Mouse (Mus musculus) retina, adult 2 months (tissue): ENCODE results near the gene Ugt1a6b.
"Not testable (repeated sequence)": the region's sequence is repeated elsewhere in the genome, so short reads cannot be mapped to it uniquely, and the experiment has no call there.

ENCODE experiments used
- DNase-seq: peaks from one replicate; pipeline ENCODE4 v3.0.0-alpha.2; 2012; ENCODE audit warnings: low read depth, low spot score

The Ugt1a6b gene

DNA sequence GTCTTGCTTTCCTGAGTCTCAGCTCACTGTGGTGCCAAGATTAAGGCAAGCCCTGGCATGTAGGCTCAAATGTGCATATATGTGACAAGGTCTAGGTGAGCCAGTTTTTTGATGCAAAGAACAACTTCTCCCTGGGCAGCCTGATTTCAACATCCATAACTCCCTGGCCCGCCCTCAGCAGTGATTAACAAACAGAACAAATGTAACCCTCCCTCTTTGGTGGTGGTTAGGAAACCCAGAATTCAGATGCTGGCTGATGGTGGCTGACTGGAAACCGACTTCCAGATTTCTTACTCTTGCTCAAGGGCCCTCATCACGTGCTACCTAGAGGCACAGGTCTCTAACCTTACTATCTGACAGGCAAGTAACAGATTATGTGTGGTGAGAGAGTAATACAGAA, at the start of gene Ugt1a6b:
TSS of gene Ugt1a6b (plus strand) at position 234 of the 400 bp plus-strand sequence.
- DNase-seq, result not testable (repeated sequence)

DNA sequence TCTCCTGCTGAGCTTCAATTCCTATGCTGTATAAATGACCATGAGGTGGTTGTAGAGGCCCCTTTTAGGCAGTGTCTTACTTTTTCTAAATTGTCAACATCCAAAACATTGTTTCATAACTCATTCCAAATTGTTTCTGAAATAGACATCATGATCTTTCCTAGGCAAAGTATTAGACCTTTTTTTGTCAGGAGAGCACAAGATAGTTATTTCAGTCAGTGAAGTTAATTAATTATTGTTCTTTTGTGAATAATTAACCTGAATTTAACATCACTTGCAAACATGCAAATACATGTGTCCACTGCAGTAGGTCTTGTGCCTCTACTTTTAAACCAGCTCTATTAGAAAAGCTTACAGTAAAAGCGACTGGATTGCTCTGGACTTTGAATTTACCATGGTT, 48.0 kb upstream of the Ugt1a6b start, which contains the start of gene Ugt1a10:
TSS of gene Ugt1a10 (plus strand) at position 301 of the 400 bp plus-strand sequence.
- DNase-seq, result no peak

DNA sequence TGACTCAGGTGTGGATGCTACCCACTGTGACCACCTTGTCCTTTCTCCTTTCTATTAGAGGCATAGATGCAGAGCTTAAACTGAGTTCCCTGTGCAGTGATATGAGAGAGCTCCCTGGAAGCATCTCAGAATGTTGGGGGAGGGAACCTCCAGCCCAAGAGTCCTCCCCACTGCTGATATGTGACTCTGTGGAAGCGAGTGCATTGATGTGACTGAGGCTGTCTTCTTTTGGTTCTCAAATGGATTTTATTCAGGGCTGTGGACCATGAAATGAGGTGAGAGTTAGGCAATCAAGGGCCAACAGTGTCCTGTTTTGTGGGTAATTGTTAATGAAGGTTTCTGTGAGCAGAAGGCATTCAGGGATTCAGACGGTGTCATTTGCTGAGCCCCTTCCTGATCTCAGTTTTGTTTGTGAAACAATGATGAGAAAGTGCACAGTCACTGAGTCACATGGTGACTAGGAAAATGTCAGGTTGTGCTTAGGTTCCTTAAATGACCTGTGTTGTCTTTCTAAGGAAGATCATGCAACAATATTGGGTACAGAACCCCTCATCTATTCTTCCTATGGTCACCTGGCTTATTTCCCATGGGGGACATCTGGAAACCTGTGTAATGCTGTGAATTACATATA, 36.5 kb upstream of the Ugt1a6b start:
- not testable (repeated sequence) for DNase-seq

DNA sequence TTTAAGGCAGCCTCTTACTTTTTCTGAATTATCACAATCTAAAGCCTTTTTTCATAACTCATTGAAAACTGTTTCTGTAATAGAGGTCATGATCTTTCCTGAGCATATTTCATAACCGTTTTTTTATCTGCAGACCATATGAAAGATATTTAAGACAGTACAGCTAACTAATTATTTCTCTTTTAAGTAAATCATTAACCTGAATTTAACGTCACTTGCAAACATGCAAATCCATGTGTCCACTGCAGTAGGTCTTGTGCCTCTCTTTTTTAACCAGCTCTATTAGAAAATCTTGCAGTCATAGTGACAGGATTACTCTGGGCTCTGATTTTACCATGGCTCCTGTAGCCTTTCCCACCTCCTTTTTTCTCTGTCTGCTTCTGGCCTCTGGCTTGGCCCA, 32.6 kb upstream of the Ugt1a6b start, which contains the start of gene Ugt1a9:
TSS of gene Ugt1a9 (plus strand) at position 306 of the 400 bp plus-strand sequence.
- no peak for DNase-seq

DNA sequence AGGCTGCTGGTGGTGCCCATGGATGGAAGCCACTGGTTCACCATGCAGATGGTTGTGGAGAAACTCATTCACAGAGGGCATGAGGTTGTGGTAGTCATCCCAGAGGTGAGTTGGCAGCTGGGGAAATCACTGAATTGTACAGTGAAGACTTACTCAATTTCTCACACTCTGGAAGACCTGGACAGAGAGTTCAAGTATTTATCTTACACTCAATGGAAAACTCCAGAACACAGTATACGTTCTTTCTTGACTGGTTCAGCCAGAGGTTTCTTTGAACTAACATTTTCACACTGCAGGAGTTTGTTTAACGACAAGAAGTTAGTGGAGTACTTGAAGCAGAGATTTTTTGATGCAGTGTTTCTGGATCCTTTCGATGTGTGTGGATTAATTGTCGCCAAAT, 32.1 kb upstream of the Ugt1a6b start:
- DNase-seq, result no peak

DNA sequence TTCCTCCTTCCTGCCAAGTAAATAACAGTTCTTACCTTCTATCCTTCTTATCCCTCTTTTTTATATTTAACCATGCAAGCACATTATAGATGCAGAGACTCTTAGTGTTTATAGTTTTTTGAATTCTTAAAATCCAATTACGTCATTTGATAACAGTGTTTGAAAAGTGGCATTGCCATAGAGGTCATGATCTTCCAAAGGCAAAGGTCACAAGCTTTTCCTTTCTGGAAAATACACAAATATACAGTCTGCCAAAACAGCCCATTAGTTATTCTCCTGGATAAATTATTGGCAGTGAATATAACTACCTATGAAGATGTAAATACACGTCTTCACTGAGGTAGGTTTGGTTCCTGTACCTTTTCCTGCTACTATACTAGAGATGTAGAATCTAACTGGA, 28.6 kb upstream of the Ugt1a6b start:
- no peak for DNase-seq

DNA sequence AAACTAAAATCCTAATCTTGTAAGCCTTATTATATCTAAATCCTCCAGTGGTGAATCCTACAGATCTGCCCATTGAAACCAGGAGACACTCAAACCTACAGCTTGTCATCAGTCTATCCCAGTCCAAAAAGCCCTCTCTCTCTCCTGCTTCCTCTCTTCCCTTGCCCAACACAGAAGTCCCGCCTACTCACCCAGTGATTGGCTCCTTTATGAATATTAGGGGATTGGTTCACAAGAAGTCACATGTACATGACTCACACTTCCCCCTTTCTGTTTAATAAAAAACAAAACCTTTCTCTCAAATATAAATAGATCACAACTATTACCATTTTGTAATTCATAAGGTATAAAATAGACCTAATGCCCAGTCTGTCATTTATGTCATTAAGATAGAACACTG, 25.9 kb upstream of the Ugt1a6b start:
- no peak for DNase-seq

DNA sequence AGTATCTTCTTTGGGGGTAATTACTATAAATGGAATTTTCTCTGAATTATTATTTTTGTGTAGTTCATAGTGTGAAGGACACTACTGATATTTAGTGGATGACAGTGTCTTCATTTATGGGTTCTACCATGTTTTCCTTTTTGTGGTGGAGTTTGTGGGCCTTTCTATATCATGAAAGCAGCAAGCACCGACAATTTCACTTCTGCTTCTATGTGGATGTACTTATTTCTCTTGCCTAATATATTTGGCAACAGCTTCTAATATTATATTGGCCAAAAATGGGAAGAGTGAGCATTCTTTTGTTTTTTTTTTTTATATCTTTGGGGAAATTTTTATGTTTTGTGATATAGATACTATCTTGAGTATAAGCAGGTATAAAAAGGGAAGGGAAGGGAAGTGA, 21.4 kb upstream of the Ugt1a6b start:
- DNase-seq, result no peak

DNA sequence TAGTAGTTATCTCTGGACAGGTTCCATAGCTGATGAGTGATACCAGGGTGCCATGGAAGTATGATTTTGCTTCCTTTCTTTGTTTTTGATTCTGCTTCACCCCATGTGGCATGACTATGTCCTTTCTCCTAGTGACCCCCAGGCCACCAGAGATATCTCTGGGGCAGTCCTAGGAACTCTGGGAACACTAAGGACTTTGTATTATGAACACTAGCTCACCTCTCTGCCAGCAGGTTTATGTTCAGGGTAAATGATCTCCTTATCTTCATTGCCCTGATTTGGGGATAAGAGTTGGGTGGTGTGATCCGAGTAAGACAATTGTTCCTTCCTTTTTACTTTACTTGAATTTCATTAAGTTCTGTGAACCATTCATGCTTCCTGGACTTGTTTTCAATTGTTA, 16.9 kb upstream of the Ugt1a6b start:
- DNase-seq, result no peak

DNA sequence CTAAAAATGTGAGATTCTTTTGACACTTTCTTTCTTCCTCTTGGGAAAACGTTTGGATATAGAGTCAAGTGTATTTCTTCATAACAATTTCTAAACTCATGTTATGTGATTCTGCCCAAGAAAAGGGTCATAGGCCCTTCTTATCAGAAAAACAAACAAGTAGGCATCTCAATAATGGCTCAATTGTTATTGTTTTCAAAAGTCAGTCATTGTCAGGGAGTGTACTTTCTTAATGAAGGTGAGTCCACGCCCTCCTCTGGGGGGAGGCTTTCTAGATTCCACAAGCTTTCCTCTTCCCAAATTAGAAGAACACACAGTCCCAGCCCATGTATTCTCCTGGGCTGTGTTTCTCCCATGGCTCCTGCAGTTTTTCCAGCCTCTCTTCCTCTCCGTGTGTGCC, 15.5 kb upstream of the Ugt1a6b start, which contains the start of gene Ugt1a8:
TSS of gene Ugt1a8 (plus strand) at position 301 of the 400 bp plus-strand sequence.
- no peak for DNase-seq

DNA sequence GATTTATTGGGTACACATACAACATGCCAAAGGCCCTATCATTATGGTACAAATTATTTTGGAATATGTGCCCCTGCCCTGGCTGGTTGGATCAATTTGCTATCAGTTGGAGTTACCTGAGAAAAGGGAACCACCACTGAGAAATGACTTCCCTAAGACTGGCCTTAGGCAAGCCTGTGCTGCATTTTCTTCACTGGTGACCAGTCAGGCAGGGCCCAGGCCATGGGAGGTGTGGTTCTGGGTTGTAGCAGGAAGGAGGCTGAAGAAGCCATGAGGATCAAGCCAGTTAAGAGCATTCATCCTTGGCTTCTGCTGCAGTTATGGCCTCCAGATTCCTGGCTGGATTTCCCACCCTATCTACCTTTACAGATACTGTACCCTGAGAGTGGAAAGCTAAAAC, 10.7 kb upstream of the Ugt1a6b start:
- DNase-seq, result no peak

DNA sequence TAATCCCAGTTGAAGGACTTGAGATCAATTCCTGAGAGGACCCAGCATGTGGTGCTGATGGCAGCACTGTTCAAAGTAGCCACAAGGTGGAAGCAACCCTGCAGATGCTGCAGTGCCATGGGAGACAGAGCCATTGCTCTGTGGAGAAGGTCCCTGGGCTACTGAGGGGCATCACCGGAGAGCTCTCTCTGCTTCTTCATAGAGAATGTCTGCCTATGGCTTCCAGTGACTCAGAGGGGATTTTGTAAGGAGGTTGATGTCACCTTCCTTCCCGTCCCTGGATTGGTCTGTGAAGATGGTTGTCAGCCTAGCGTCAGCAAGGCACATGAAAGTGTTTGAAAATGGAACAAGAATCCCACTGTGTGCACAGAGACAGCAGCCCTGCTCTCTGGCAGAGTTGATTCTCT, 8.8 kb upstream of the Ugt1a6b start:
- not testable (repeated sequence) for DNase-seq

DNA sequence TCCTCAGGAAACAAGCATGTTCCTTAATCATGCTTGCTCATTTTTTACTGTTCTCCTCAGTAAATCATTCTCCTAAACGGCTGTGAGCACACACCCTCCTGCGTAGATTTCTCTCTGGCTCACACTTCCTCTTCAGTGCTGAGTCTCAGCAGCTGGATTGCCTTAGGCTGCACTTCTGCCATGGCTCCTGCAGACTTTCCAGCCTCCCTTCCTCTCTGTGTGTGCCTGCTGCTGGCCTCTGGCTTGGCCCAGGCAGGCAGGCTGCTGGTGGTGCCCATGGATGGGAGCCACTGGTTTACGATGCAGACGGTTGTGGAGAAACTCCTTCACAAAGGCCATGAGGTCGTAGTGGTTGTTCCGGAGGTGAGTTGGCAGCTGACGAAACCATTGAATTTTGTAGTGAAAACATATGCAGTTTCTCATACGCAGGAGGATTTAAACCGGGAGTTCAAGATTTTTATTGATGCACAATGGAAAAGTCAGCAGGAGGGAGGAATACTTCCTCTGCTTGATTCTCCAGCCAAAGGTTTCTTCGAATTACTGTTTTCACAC, 8.0 kb upstream of the Ugt1a6b start, which contains the start of gene Ugt1a7c:
TSS of gene Ugt1a7c (plus strand) at position 122 of the 552 bp plus-strand sequence.
- DNase-seq, result no peak

DNA sequence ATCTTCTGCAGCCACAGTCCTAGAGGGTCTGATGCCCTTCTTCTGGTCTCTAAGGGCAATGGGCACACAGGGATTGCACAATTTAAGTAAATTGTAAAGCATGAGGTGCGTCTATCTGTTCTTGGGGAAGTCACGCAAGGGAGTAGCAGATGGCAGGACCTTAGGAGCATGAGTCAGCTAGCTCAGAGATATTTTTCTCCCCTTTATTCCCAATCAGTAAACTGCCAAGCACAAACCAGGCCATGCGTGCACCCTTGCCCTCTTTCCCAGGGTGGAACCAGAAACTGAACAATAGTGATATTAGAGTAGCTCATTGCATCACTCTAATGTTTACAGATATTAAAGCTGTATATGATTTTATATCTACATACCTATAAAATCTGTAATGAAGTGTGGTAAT, 4.5 kb upstream of the Ugt1a6b start:
- DNase-seq, result not testable (repeated sequence)

DNA sequence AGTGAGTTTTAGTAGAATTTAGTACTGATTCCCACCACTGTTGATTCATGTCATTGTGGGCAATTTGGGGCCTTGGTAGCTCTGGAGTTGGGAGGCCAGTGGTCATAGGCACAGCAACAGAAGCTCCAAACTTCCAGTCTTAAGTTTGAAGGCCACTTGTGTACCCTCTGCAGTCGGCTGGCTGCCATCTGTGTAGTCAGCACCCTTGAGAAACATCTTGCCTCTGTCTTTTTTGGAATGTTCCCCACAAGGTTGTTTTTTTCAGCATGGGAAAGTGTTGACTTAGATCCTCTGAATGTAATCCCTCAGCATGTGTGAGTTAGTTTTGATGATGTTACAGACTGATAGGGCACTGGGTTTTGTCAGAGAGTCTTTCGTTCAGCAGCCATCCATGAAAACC, 3.4 kb upstream of the Ugt1a6b start:
- DNase-seq, result not testable (repeated sequence)

DNA sequence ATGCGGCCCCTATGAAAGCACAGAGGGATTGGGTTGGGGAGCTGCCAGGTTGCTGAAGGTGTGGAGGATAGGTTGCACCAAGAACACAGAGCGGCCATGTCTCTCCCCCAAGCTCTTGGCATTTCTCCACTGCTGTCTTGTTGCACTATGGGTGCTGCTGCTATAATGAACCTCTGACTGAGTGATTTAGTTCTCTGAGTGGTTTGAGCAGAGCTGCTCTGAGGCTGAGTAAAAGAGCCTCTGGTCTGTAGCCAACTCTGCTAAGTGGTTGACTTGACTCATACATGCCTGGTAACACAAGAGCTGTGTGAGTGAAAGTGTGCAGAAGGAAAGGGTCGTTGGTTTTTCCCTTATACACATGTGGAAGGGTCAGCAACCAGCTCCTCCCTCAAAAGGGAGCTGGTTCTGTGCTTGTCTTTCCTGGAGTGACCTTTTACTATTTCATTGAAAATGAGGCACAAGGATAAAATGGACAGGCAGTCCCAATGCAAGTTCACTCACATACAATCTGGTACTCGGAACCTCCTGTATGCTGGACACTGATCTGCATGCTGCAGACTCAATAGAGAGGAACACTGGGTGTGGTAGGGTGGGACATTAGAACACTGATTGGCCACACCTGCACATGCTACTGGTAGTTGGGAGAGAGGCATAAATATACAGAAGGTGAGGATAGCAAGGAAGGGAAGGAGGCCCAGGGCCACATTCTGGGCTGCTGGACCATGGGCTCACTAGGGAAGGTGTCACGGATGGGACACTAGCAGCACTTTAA, 831 bp downstream of the Ugt1a6b start:
- not testable (repeated sequence) for DNase-seq

DNA sequence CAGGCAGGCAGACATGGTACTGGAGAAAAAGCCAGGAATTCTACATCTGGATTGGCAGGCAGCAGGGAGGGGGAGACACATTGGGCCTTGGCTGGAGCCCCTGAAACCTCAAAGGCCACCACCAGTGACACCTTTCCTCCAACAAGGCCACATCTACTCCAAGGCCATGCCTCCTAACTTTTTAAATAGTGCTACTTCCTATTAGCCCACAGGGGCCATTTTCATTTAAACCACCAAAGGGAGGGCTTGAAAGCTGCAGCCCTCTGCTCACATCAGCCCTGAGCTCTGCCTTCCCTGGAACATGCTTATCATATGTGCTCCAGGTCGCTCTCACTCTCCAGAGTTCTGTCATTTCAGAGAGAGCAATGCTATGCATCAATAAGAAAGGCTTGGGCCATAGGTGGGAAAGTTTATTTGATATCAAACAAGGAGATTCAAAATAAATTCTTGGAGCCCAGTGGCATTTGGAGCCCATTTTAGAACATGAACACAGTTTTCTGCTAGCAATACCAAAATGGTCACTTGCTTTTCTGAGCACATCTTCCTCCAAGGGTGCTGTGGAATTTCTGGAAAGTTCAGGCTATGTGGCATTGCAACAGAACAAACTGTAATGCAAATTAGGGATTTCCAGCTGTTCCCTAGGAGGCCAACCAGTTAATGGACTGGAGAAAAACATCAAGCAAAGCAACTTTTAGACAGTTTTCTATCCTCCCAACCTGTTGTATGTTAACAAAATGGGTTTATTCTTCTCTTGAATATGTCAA, 1.8 kb downstream of the Ugt1a6b start:
- DNase-seq, result no peak

DNA sequence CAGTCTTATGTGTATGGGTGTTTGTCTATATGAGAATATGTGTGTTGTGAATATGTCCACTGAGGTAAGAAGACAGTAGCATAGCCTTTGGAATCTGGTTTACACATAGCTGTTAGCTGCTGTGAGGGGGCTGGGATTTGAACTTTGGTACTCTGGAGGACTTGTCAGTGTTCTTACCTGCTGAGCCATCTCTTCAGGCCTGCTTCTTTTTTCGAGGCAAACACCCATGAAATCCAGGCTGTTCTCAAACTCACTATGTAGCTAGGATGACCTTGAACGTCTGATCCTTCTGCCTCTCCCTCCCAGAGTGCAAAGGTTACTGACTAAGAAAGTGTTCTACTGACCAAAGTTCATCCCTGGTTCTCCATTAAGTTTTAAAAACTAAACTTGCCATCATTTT, 2.6 kb downstream of the Ugt1a6b start:
- DNase-seq, result no peak

DNA sequence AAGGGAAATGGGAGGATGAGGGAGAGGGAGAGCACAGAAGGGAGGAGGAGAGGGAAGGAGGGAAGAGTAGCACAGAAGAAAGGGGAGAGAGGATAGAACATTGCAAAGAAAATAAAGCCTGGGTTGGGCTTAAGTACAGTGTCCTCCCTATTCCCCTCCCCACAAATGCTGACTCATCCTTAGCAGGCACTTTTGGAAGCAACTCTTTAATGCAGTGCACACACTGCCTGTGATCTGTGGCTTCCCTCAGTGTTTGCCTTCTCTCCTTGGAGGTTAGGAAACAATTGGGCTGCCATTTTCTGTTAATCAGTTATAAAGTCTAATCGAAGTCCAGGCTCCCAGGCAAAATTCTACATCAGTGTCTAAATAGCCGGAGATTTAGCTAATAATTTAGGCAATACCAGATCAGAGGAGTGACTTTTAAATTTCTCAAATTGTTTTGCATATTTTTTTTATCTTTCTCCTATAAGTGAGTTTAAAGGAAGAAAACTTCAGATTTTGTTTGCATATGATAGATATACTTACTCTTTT, 6.0 kb downstream of the Ugt1a6b start:
- DNase-seq, result not testable (repeated sequence)

DNA sequence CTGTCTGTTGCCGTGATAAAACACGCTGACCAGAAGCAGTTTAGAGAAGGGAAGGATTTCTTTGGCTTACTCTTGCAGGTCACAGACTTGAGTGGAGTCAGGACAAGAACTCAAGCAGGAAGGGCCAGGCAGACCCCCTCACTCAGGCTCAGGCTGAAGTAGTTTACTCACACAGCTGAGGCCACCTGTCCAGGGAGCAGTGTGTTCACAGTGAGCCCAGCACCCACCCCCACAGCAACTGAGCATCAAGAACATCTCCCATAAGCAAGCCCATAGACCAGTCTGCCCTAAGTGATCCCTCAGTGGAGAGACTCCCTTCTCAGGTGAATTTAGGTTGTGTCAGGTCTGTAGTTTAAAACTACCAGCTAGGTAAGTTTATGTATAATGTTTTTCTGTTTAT, 6.6 kb downstream of the Ugt1a6b start:
- not testable (repeated sequence) for DNase-seq

DNA sequence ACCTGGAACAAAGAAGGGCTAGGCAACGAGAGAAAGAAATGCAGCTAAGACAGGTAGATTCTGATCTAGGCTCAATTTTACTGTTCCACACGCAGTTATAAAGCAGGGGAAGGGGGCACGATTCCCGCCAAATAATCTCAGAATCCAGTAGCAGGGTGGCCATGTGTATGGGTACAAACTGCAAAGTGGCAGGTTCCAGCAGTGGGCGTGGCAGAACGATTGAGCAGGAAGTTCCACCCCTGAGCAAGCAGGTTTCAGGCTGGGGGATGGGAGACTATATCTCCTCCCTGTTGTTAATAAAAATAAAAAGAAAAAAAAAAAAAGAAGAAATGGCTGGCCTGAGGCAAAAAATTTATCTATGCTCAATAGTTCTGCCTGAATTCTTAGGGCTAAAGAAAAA, 9.7 kb downstream of the Ugt1a6b start:
- DNase-seq, result not testable (repeated sequence)
